Mouse (Mus musculus): Measurements from ENCODE around the gene B3galnt1. TPM values are rescaled to one million over a fixed set of nuclear protein-coding genes. Genes with fewer than 3 reads are reported as not detected.

B3galnt1 gene
- polyA plus RNA-seq, 1 experiment from 2014 or later: 29.4 TPM

DNA sequence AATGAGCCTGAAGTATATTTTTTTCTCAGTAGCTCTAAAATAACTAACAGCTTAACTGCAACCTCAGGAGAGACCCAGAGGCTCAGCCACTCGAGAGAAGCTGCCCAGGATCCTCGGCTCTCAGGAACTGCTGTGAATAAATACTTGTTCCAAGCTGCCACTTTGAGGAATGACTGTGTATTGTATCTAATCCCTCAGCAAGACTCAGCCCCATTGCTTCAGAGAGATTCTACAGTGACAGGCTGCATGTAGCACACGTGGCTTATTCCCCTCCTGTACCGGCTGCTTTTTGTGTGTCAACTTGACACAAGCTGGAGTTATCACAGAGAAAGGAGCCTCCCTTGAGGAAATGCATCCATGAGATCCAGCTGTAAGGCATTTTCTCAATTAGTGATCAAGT is 66.1 kb downstream of the B3galnt1 start:
- no peaks in the 10 kb centered on the region for H3K27me3 ChIP-seq (ENCODE audit: control insufficient read depth, insufficient read depth, low read length)
- WGBS: 68% methylated on average over 4 of the region's 4 CpGs
- no peak overlapping the region for H3K4me2 ChIP-seq (replicated peaks; ENCODE audit: low read depth, low read length)
- H3K9ac ChIP-seq (ENCODE audit: low read depth, low read length): no peak overlapping the region
- H3K4me3 ChIP-seq (ENCODE audit: low read length): no peak overlapping the region
- no peaks in the 10 kb centered on the region for H3K36me3 ChIP-seq (ENCODE audit: control insufficient read depth, insufficient read depth, low read length)
- no peak overlapping the region for H3K27ac ChIP-seq (ENCODE audit: low read depth, low read length)
- H3K4me1 ChIP-seq (ENCODE audit: control insufficient read depth, insufficient read depth, low read length): no peaks in the 10 kb centered on the region
- no peak for ATAC-seq (ENCODE audit: low FRiP score, low TSS enrichment)
- no peaks in the 10 kb centered on the region for H3K9me3 ChIP-seq (ENCODE audit: control insufficient read depth, low read length)

DNA sequence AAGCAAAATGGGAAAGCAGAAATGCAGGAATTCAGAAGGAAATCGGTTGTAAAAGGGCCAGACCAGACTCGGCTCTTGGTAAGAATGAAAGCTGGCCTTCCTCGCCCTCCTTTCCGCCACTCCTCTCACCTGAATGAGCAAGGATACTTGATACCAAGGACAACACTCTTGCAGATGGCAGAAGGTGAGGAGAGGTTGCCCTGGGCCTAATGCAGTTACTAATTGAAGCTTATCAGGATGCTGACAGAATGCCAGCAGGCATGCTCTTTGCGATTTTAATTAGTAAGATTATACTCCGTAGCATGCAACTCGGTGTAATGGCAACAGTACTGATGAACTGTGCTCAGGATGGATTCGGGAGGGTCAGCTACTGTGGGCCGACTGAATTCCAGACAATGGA is 67.2 kb downstream of the B3galnt1 start:
- no peak overlapping the region for H3K27ac ChIP-seq (ENCODE audit: low read depth, low read length)
- no peak overlapping the region for H3K4me3 ChIP-seq (ENCODE audit: low read length)
- 0 out of 2 replicates have a peak, but pooled peaks have one; percentile 52 for ATAC-seq (ENCODE audit: low FRiP score, low TSS enrichment)
- 47% methylated on average over 9 of the region's 9 CpGs for WGBS
- no peaks in the 10 kb centered on the region for H3K36me3 ChIP-seq (ENCODE audit: control insufficient read depth, insufficient read depth, low read length)
- no peaks in the 10 kb centered on the region for H3K9me3 ChIP-seq (ENCODE audit: control insufficient read depth, low read length)
- H3K9ac ChIP-seq (ENCODE audit: low read depth, low read length): no peak overlapping the region
- no peak overlapping the region for H3K4me2 ChIP-seq (replicated peaks; ENCODE audit: low read depth, low read length)
- H3K27me3 ChIP-seq (ENCODE audit: control insufficient read depth, insufficient read depth, low read length): no peaks in the 10 kb centered on the region
- no peaks in the 10 kb centered on the region for H3K4me1 ChIP-seq (ENCODE audit: control insufficient read depth, insufficient read depth, low read length)

DNA sequence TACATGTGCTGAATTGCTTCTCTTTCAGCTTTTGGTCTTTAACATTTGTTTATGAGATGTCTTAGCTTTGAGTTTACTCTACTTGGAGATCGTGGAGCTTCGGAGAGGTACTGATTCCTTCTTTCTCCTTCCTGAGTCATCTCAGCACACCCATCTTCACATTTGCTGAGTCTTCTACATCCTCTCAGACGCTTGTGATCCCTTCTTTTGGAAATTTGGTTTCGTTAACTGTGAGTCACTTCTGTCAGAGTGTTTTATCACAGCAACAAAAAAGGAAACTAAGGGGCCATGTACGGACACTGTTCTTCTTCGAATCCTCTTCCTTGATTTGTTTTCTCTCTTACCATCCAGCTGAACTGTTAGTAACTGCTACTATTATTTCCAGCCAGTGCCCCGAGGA is 69.2 kb downstream of the B3galnt1 start:
- Histone ChIP-seq H3K27me3 (ENCODE audit: control insufficient read depth, insufficient read depth, low read length) (no peaks in the 10 kb centered on the region), H3K27ac (ENCODE audit: low read depth, low read length) (no peak overlapping the region), H3K4me2 (replicated peaks; ENCODE audit: low read depth, low read length) (no peak overlapping the region), H3K36me3 (ENCODE audit: control insufficient read depth, insufficient read depth, low read length) (no peaks in the 10 kb centered on the region), H3K4me1 (ENCODE audit: control insufficient read depth, insufficient read depth, low read length) (0 out of 2 replicates have a peak, but pooled peaks cover 2% of the 10 kb centered on the region), H3K9me3 (ENCODE audit: control insufficient read depth, low read length) (no peaks in the 10 kb centered on the region), H3K9ac (ENCODE audit: low read depth, low read length) (no peak overlapping the region), H3K4me3 (ENCODE audit: low read length) (no peak overlapping the region)
- WGBS: 63% methylated on average over 7 of the region's 7 CpGs
- no peak for ATAC-seq (ENCODE audit: low FRiP score, low TSS enrichment)

DNA sequence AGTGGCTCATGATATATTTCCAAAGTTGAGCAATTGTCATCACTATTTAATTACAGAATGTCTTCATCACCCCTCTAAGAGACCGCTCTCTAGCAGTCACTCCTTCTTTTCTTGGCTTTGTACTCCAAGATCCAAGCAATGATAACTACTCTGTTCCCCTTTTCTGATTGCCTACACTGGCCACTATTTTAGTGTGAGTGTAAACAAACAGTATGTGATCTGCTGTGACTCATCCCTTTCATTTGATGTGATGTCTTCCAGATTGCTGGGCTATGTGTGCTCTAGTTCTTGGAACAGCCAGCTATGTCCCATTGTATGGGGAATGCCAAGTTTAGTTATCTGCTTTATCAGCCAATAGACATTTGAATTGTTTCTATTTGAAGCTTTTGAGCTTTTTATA is 71.4 kb downstream of the B3galnt1 start:
- H3K27ac ChIP-seq (ENCODE audit: low read depth, low read length): no peak overlapping the region
- WGBS: 92% methylated on average over 1 of the region's 1 CpGs
- ATAC-seq (ENCODE audit: low FRiP score, low TSS enrichment): no peak
- 0 out of 2 replicates have a peak, but pooled peaks cover 3% of the 10 kb centered on the region for H3K4me1 ChIP-seq (ENCODE audit: control insufficient read depth, insufficient read depth, low read length)
- H3K4me3 ChIP-seq (ENCODE audit: low read length): no peak overlapping the region
- no peaks in the 10 kb centered on the region for H3K9me3 ChIP-seq (ENCODE audit: control insufficient read depth, low read length)
- H3K27me3 ChIP-seq (ENCODE audit: control insufficient read depth, insufficient read depth, low read length): no peaks in the 10 kb centered on the region
- no peak overlapping the region for H3K4me2 ChIP-seq (replicated peaks; ENCODE audit: low read depth, low read length)
- no peaks in the 10 kb centered on the region for H3K36me3 ChIP-seq (ENCODE audit: control insufficient read depth, insufficient read depth, low read length)
- no peak overlapping the region for H3K9ac ChIP-seq (ENCODE audit: low read depth, low read length)

DNA sequence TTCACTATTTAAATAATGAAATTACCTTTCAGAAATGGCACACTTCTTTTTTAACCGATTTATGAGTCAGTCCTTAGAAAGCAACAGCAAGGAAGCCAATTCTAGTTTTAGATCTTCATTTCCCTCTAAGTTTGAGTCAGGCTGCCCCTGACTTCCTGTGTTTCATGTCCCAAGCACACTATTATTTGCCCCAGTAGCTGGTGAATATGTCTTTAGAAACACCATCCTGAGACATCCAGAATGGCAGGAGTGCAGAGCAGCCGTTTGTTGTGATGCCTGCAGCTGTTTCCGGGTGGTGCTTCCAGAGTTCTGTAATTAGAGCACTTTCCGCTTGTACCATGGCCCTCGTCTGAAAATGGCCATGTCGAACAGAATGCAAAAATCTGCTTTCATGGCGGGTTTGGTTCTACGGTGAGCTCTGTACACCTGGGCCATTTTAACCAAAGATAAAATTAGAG is 73.7 kb downstream of the B3galnt1 start:
- Histone ChIP-seq H3K4me3 (ENCODE audit: low read length) (no peak overlapping the region), H3K9ac (ENCODE audit: low read depth, low read length) (no peak overlapping the region), H3K27me3 (ENCODE audit: control insufficient read depth, insufficient read depth, low read length) (no peaks in the 10 kb centered on the region), H3K9me3 (ENCODE audit: control insufficient read depth, low read length) (no peaks in the 10 kb centered on the region), H3K4me2 (replicated peaks; ENCODE audit: low read depth, low read length) (no peak overlapping the region), H3K4me1 (ENCODE audit: control insufficient read depth, insufficient read depth, low read length) (0 out of 2 replicates have a peak, but pooled peaks cover 3% of the 10 kb centered on the region), H3K36me3 (ENCODE audit: control insufficient read depth, insufficient read depth, low read length) (no peaks in the 10 kb centered on the region), H3K27ac (ENCODE audit: low read depth, low read length) (no peak overlapping the region; the same call in 1 of the 2 replicates)
- WGBS: 54% methylated on average over 8 of the region's 8 CpGs
- no peak for ATAC-seq (ENCODE audit: low FRiP score, low TSS enrichment)

DNA sequence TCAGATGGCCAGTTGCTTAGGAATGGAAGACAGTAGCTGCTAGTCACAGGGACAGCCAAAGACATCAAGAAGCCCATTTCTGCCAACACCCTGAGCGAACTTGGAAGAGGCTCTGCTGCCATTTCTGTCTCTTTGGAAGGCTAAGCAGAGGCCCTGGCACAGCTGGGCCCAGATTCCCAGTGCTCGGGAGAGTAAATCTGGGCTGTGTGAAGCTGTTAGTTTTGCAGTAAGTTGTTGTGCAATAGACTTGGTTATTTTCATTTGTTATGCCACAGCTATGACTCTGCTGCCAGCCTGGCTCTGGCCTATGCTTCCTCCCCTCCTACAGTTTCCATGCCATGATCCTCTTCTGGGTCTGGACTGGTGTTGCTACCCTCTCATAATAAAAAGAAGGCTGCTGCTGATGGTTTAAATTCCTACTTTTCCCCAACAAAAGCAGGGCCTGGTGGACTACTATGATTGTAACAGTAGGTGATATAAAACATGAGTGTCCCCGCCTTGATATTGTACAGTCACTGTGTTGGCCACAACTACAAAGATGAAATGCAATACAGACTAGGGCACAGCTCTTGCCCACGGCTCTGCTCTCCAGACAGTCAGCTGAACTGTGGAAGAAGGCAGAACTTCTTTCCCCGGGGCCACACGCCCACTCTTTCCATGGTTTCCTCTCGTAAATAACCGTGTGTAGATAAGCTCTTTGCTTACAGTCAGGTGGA is 74.2 kb downstream of the B3galnt1 start:
- H3K27me3 ChIP-seq (ENCODE audit: control insufficient read depth, insufficient read depth, low read length): no peaks in the 10 kb centered on the region
- no peak overlapping the region for H3K4me3 ChIP-seq (ENCODE audit: low read length)
- WGBS: 75% methylated on average over 8 of the region's 8 CpGs
- H3K27ac ChIP-seq (ENCODE audit: low read depth, low read length): peak overlapping the region; percentile 30; the same call in 1 of the 2 replicates
- ATAC-seq (ENCODE audit: low FRiP score, low TSS enrichment): no peak
- no peak overlapping the region for H3K4me2 ChIP-seq (replicated peaks; ENCODE audit: low read depth, low read length)
- no peaks in the 10 kb centered on the region for H3K36me3 ChIP-seq (ENCODE audit: control insufficient read depth, insufficient read depth, low read length)
- no peak overlapping the region for H3K9ac ChIP-seq (ENCODE audit: low read depth, low read length)
- 0 out of 2 replicates have a peak, but pooled peaks cover 3% of the 10 kb centered on the region for H3K4me1 ChIP-seq (ENCODE audit: control insufficient read depth, insufficient read depth, low read length)
- no peaks in the 10 kb centered on the region for H3K9me3 ChIP-seq (ENCODE audit: control insufficient read depth, low read length)

Other genes starting within 250 kb of the B3galnt1 start
- gene Nmd3, start 123.0 kb upstream of the B3galnt1 start, polyA plus RNA-seq (2014; fragmentation: Nextera tagmentation; extraction: Ambion mirVana): 165 and 168 TPM in 2 replicates